Mouse (Mus musculus) heart, embryonic 11.5 days (tissue): ENCODE data around the gene Prdx2. TPM values are rescaled to one million over a fixed set of nuclear protein-coding genes. Genes with fewer than 3 reads are reported as not detected.

Experiments
- ATAC-seq: fragments of 200-750 bp; cut with Nextera tagmentation; replicated peaks from 2 replicates; pipeline ENCODE4 v1.8.0; 2017; ENCODE audit warnings: moderate library complexity; ENCODE audit not compliant: insufficient number of reproducible peaks, low FRiP score, low TSS enrichment
- H3K27ac ChIP-seq: fragments of 300-500 bp; sonication (generic); 2 replicates; pipeline ENCODE4 v1.5.1; 2014; ENCODE audit warnings: mild to moderate bottlenecking, low read depth, low read length
- H3K27me3 ChIP-seq: fragments of 300-500 bp; sonication (generic); 2 replicates; pipeline ENCODE4 v1.6.1; 2014; ENCODE audit warnings: mild to moderate bottlenecking, low read length, mixed read lengths; ENCODE audit not compliant: control insufficient read depth, insufficient read depth
- H3K36me3 ChIP-seq: fragments of 300-500 bp; sonication (generic); 2 replicates; pipeline ENCODE4 v1.6.1; 2014; ENCODE audit warnings: mild to moderate bottlenecking, low read length, moderate library complexity, mixed read lengths; ENCODE audit not compliant: control insufficient read depth, insufficient read depth
- H3K4me1 ChIP-seq: fragments of 300-500 bp; sonication (generic); 2 replicates; pipeline ENCODE4 v1.6.1; 2014; ENCODE audit warnings: low read length; ENCODE audit not compliant: control insufficient read depth, insufficient read depth
- H3K4me2 ChIP-seq: fragments of 300-500 bp; sonication (generic); 2 replicates; pipeline ENCODE4 v1.6.1; 2014; ENCODE audit warnings: mild to moderate bottlenecking, moderate library complexity
- H3K4me3 ChIP-seq: fragments of 300-500 bp; sonication (generic); 2 replicates; pipeline ENCODE4 v1.5.1; 2014; ENCODE audit warnings: low read depth, low read length
- H3K9ac ChIP-seq: fragments of 300-500 bp; sonication (generic); 2 replicates; pipeline ENCODE4 v1.6.1; 2014; ENCODE audit warnings: mild to moderate bottlenecking, low read depth, low read length, moderate library complexity
- H3K9me3 ChIP-seq: fragments of 300-500 bp; sonication (generic); replicated peaks from 2 replicates; pipeline ENCODE4 v1.6.1; 2016; ENCODE audit warnings: low read length; ENCODE audit not compliant: control insufficient read depth
- WGBS: fragments of 180-500 bp; shearing (Covaris S2); extraction: QIAGEN DNeasy Blood & Tissue Kit; methylation state at CpG from one replicate; pipeline ENCODE4 v1.1.7; 2014; ENCODE audit not compliant: insufficient replicate concordance; 5-methylcytosine and 5-hydroxymethylcytosine counted together
- polyA plus RNA-seq: library from polyadenylated mRNA; unstranded; fragments of >200 nt; fragmentation: Nextera tagmentation; extraction: Ambion mirVana; gene quantifications from 2 replicates; pipeline ENCODE4 v1.2.1, GENCODE M21; 2014

Prdx2 gene
- polyA plus RNA-seq, 1 experiment from 2014 or later: 992 TPM

- no peaks in the 10 kb centered on the region for H3K9me3 ChIP-seq
- no peaks in the 10 kb centered on the region for H3K36me3 ChIP-seq
- 0 out of 2 replicates have a peak overlapping the region, but pooled peaks have one; percentile 3 for H3K9ac ChIP-seq
- WGBS: 36% methylated on average over 11 of the region's 11 CpGs
- 0 out of 2 replicates have a peak, but pooled peaks cover 3% of the 10 kb centered on the region for H3K27me3 ChIP-seq
- H3K4me2 ChIP-seq: peak overlapping the region; percentile 98
- no peak for ATAC-seq
- no peak overlapping the region for H3K4me3 ChIP-seq
- H3K4me1 ChIP-seq: peaks cover 54% of the 10 kb centered on the region
- no peak overlapping the region; the same call in 1 of the 2 replicates for H3K27ac ChIP-seq
Measured at GRCm38 (mm10) chr8:84980622-84981358, 11.4 kb downstream of the Prdx2 start.

GRCm38 (mm10) chr8:84981644-84982498 lies 12.5 kb downstream of the Prdx2 start:
- no peak for ATAC-seq
- Histone ChIP-seq H3K27me3 (0 out of 2 replicates have a peak, but pooled peaks cover 3% of the 10 kb centered on the region), H3K36me3 (no peaks in the 10 kb centered on the region), H3K9me3 (no peaks in the 10 kb centered on the region), H3K27ac (no peak overlapping the region), H3K4me1 (peaks cover 58% of the 10 kb centered on the region), H3K9ac (no peak overlapping the region), H3K4me2 (no peak overlapping the region), H3K4me3 (no peak overlapping the region)
- 75% methylated on average over 15 of the region's 15 CpGs for WGBS

- H3K27ac ChIP-seq: no peak overlapping the region
- WGBS: 50% methylated on average over 3 of the region's 3 CpGs
- 0 out of 2 replicates have a peak, but pooled peaks cover 3% of the 10 kb centered on the region for H3K27me3 ChIP-seq
- H3K9me3 ChIP-seq: no peaks in the 10 kb centered on the region
- no peaks in the 10 kb centered on the region for H3K36me3 ChIP-seq
- no peak overlapping the region for H3K4me3 ChIP-seq
- no peak overlapping the region for H3K9ac ChIP-seq
- H3K4me2 ChIP-seq: no peak overlapping the region
- no peak for ATAC-seq
- H3K4me1 ChIP-seq: peaks cover 57% of the 10 kb centered on the region
Measured at GRCm38 (mm10) chr8:84982499-84983011, 13.2 kb downstream of the Prdx2 start.

- Histone ChIP-seq H3K27me3 (0 out of 2 replicates have a peak, but pooled peaks cover 3% of the 10 kb centered on the region), H3K9me3 (no peaks in the 10 kb centered on the region), H3K36me3 (no peaks in the 10 kb centered on the region), H3K9ac (peak overlapping the region; percentile 52), H3K4me1 (peaks cover 44% of the 10 kb centered on the region), H3K27ac (peak overlapping the region; percentile 74), H3K4me2 (peak overlapping the region; percentile 98), H3K4me3 (peak overlapping the region; percentile 56)
- WGBS: 6% methylated on average over 16 of the region's 16 CpGs
- 0 out of 2 replicates have a peak, but pooled peaks have one; percentile 5 for ATAC-seq
Measured at GRCm38 (mm10) chr8:84984294-84985048, 15.1 kb downstream of the Prdx2 start.

- peak overlapping the region; percentile 67 for H3K9ac ChIP-seq
- peak overlapping the region; percentile 98 for H3K4me2 ChIP-seq
- 2% methylated on average over 23 of the region's 23 CpGs for WGBS
- H3K4me1 ChIP-seq: peaks cover 40% of the 10 kb centered on the region
- H3K9me3 ChIP-seq: no peaks in the 10 kb centered on the region
- 0 out of 2 replicates have a peak, but pooled peaks cover 3% of the 10 kb centered on the region for H3K27me3 ChIP-seq
- H3K36me3 ChIP-seq: no peaks in the 10 kb centered on the region
- H3K4me3 ChIP-seq: peak overlapping the region; percentile 56
- peak overlapping the region; percentile 74 for H3K27ac ChIP-seq
- no peak for ATAC-seq
Measured at GRCm38 (mm10) chr8:84985049-84985683, 15.8 kb downstream of the Prdx2 start.

GRCm38 (mm10) chr8:84985684-84986378 lies 16.4 kb downstream of the Prdx2 start:
- 0 out of 2 replicates have a peak, but pooled peaks cover 3% of the 10 kb centered on the region for H3K27me3 ChIP-seq
- no peaks in the 10 kb centered on the region for H3K9me3 ChIP-seq
- H3K4me3 ChIP-seq: peak overlapping the region; percentile 56
- peak; percentile 39 for ATAC-seq
- H3K4me1 ChIP-seq: peaks cover 36% of the 10 kb centered on the region
- no peaks in the 10 kb centered on the region for H3K36me3 ChIP-seq
- peak overlapping the region; percentile 98 for H3K4me2 ChIP-seq
- under 1% methylated on average over 53 of the region's 53 CpGs for WGBS
- H3K9ac ChIP-seq: peak overlapping the region; percentile 67
- peak overlapping the region; percentile 54 for H3K27ac ChIP-seq

GRCm38 (mm10) chr8:84986379-84986945 lies 17.1 kb downstream of the Prdx2 start:
- Histone ChIP-seq H3K27me3 (0 out of 2 replicates have a peak, but pooled peaks cover 3% of the 10 kb centered on the region), H3K9me3 (no peaks in the 10 kb centered on the region), H3K4me2 (peak overlapping the region; percentile 98), H3K9ac (peak overlapping the region; percentile 67; the same call in 1 of the 2 replicates), H3K27ac (peak overlapping the region; percentile 54), H3K36me3 (no peaks in the 10 kb centered on the region), H3K4me1 (peaks cover 31% of the 10 kb centered on the region), H3K4me3 (peak overlapping the region; percentile 56)
- no peak for ATAC-seq
- 35% methylated on average over 8 of the region's 8 CpGs for WGBS
